Mouse (Mus musculus) forebrain, embryonic 10.5 days (tissue): ENCODE data around the gene Csf1. TPM values are rescaled to one million over a fixed set of nuclear protein-coding genes. Genes with fewer than 3 reads are reported as not detected.
A peak's percentile ranks its signal among the peaks of the same experiment; 100 is the strongest.

Experiments
- DNase-seq: peaks from one replicate; pipeline ENCODE4 v3.0.0-alpha.2; 2017; ENCODE audit warnings: low spot score; ENCODE audit errors: extremely low spot score
- H3K27ac ChIP-seq: fragments of 300-500 bp; sonication (generic); 2 replicates; pipeline ENCODE4 v1.5.1; 2016; ENCODE audit warnings: mild to moderate bottlenecking
- H3K27me3 ChIP-seq: fragments of 300-500 bp; sonication (generic); 2 replicates; pipeline ENCODE4 v1.6.1; 2016; ENCODE audit warnings: mild to moderate bottlenecking; ENCODE audit not compliant: poor library complexity, severe bottlenecking
- H3K36me3 ChIP-seq: fragments of 300-500 bp; sonication (generic); replicated peaks from 2 replicates; pipeline ENCODE4 v1.6.1; 2016; ENCODE audit warnings: mild to moderate bottlenecking, moderate library complexity
- H3K4me1 ChIP-seq: fragments of 300-500 bp; sonication (generic); 2 replicates; pipeline ENCODE4 v1.6.1; 2016
- H3K4me3 ChIP-seq: fragments of 300-500 bp; sonication (generic); 2 replicates; pipeline ENCODE4 v1.5.1; 2016; ENCODE audit warnings: mild to moderate bottlenecking, moderate library complexity
- H3K9me3 ChIP-seq: fragments of 300-500 bp; sonication (generic); 2 replicates; pipeline ENCODE4 v1.6.1; 2016; ENCODE audit warnings: mild to moderate bottlenecking, moderate library complexity
- WGBS: fragments of 180-500 bp; shearing (Covaris S2); methylation state at CpG from one replicate; pipeline ENCODE4 v1.1.7; 2016; 5-methylcytosine and 5-hydroxymethylcytosine counted together
- polyA plus RNA-seq: library from polyadenylated mRNA; unstranded; fragments of >200 nt; fragmentation: Nextera tagmentation; extraction: Ambion mirVana; gene quantifications from 2 replicates; pipeline ENCODE4 v1.2.1, GENCODE M21; 2016

The Csf1 gene
- polyA plus RNA-seq, 1 experiment from 2014 or later, result 4.8 TPM

DNA sequence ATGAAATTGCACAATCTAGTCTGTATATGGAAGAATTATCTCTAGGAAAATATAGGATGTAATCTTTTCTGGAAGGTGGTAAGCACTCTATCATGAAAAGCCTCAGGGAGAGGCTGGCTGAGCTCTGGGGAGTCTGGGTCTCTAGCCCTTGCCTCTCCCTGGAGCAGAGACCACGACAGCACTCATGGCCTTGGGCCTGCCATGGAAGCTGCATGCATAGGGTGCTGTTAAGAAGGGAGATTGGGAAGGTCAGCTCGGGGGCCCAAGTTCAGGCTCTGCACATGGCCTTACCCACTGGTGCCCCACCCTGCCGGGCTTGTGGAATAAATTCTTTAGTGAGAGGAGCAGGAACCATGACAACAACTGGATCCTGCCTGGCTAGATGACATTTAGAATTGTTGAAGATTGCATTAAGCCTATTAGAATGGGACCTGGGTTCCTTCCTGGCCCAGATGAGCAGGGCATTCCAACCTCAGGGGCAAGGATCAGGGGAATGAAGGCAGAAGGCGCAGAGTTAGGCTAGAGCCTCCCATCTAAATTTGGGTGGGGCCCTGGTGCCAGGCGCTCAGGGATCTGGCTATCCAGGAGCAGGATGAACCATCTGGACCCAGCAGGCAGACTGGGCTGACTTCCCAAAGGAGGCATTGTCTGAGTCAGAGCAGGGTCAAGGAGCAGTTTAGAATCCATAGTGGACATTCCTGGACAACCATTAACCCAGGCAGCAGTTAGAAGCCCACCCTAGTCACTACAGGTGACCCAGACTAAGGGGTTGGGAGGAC is 4.4 kb downstream of the Csf1 start:
- H3K4me1 ChIP-seq, result peaks cover 40% of the 10 kb centered on the region
- H3K9me3 ChIP-seq, result no peaks in the 10 kb centered on the region
- 71% methylated on average over 5 of the region's 5 CpGs for WGBS
- peak overlapping the region; percentile 8; the same call in 1 of the 2 replicates for H3K27ac ChIP-seq
- no peak overlapping the region for H3K4me3 ChIP-seq
- no peak for DNase-seq
- H3K27me3 ChIP-seq, result peaks cover 23% of the 10 kb centered on the region
- H3K36me3 ChIP-seq, result peaks cover 28% of the 10 kb centered on the region

DNA sequence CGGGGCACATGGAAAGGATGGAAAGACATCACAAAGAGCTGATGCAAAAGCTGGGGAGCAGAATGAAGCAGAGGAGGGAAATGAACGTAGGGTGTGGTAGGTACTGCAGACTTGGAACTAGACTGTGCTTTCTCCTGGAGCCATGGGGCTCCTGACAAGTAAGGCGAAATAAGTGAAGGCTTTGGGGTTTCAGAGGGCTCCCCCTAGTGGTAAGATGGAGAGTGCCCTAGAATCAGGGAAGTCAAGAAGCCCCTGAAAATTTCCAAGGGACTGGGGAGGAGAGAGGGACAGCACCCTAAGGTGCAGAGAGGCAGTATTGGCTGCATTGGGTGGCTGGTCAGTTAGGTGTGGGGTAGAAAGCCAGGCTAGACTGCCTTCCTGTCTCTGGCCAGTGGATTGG is 5.6 kb downstream of the Csf1 start:
- Histone ChIP-seq H3K27ac (no peak overlapping the region), H3K4me1 (peaks cover 28% of the 10 kb centered on the region), H3K27me3 (peaks cover 20% of the 10 kb centered on the region; the same call in 1 of the 2 replicates), H3K9me3 (no peaks in the 10 kb centered on the region), H3K4me3 (no peak overlapping the region), H3K36me3 (peaks cover 41% of the 10 kb centered on the region)
- DNase-seq, result peak; percentile 48
- whole genome bisulfite sequencing, result 39% methylated on average over 3 of the region's 3 CpGs

- H3K4me1 ChIP-seq, result 0 out of 2 replicates have a peak, but pooled peaks cover 6% of the 10 kb centered on the region
- WGBS, result 79% methylated on average over 3 of the region's 3 CpGs
- H3K27ac ChIP-seq, result no peak overlapping the region
- H3K36me3 ChIP-seq, result peaks cover 59% of the 10 kb centered on the region
- H3K27me3 ChIP-seq, result no peaks in the 10 kb centered on the region
- DNase-seq, result no peak
- no peaks in the 10 kb centered on the region for H3K9me3 ChIP-seq
- H3K4me3 ChIP-seq, result no peak overlapping the region
Measured at GRCm38 (mm10) chr3:107751607-107752006, 8.7 kb downstream of the Csf1 start.

DNA sequence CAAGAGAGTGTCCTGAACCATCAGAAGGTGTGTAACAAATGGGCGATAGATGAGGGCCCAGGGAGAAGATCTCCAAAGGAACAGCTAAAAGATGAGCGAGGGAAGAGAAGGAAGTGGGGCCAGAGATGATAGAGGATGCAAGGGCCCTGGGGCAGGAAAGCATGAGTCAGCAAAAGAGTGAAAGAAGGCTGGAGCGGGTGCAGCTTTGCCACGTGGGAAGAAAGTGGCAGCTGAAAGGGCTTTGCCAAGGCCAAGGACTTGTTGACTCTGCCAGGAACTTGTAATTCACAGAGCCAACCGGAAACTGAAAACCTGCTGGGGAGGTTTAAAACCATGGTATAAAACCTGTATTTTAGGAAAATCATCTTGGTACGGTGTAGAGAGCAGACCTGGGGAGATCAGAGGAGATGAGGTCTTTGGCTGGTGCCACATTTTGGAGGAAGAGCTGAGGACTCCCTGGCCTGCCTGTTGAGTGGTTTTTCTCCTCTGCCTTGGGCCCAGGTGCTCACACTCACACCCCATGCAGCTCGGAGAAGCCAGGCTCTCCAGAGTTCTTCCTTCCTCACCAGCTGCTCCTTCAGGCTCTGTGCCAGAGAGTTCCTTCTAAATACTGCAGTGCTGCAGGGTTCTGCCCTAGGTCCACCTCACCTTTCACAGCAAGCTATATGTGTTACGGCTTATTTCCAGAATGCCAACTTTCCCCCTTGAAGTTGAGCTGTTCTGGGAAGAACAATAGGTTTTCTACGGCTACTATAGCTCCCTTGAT is 9.3 kb downstream of the Csf1 start:
- Histone ChIP-seq H3K4me3 (no peak overlapping the region), H3K9me3 (no peaks in the 10 kb centered on the region), H3K36me3 (peaks cover 64% of the 10 kb centered on the region), H3K4me1 (0 out of 2 replicates have a peak, but pooled peaks cover 4% of the 10 kb centered on the region), H3K27ac (no peak overlapping the region), H3K27me3 (no peaks in the 10 kb centered on the region)
- DNase-seq, result no peak
- 85% methylated on average over 9 of the region's 9 CpGs for WGBS

DNA sequence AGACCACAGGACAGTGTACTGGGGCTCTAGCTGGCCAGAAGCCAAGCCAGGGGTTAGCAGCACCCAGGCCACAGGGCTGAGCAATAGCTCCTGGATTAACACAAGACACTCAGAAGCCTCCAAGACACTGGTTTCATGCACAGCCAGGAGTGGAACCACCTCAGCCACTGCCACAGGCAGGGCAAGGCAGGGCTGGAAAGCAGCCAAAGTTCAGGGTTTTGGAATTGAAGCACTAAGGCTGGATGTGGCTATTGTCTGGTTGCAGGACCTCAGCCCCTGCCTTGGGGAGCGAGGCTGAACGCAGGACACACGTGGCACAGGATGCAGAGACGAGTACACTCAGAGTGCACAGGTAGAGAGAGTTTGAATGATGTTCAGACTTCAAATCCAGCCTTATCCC is 10.8 kb downstream of the Csf1 start:
- WGBS, result 88% methylated on average over 4 of the region's 4 CpGs
- DNase-seq, result no peak
- no peaks in the 10 kb centered on the region for H3K4me1 ChIP-seq
- H3K36me3 ChIP-seq, result peaks cover 73% of the 10 kb centered on the region
- no peaks in the 10 kb centered on the region for H3K27me3 ChIP-seq
- H3K27ac ChIP-seq, result 0 out of 2 replicates have a peak overlapping the region, but pooled peaks have one; percentile 5
- no peaks in the 10 kb centered on the region for H3K9me3 ChIP-seq
- H3K4me3 ChIP-seq, result no peak overlapping the region

DNA sequence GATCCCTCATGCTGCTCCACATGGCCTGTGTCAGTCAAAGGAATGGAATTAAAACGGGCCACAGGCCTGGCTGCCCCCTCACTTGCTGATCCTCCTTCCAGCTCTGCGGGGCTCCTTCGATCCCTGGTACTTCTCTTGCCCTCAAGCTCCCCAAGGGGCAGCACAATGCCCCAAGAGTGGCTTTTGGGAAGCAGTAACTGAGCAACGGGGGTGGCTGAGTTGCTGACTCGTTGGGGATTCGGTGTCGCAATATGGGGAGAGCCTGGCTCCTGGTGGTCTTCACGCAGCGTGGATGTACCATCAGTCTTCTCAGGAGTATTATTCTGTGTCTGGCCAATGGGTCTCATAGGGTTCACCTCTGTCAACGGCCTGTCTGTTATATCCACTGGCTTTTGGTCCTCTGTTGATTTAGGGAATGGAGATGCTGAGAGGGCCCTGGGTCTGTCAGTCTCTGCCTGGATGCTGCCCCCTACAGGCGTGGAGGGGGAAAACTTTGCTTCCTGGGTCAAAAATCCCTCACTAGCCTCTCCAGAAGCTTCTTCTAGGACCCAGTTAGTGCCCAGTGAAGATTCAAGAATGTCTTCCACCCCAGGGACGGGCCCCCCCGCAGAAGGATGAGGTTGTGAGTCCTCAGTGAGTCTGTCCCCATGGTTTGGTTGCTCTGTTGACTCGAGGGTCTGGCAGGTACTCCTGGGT is 11.9 kb downstream of the Csf1 start:
- Histone ChIP-seq H3K36me3 (peaks cover 68% of the 10 kb centered on the region), H3K27ac (peak overlapping the region; percentile 31; the same call in 1 of the 2 replicates), H3K27me3 (no peaks in the 10 kb centered on the region), H3K4me1 (peaks cover 2% of the 10 kb centered on the region), H3K4me3 (no peak overlapping the region), H3K9me3 (no peaks in the 10 kb centered on the region)
- no peak for DNase-seq
- WGBS, result 84% methylated on average over 14 of the region's 14 CpGs

GRCm38 (mm10) chr3:107746026-107746425 is 14.2 kb downstream of the Csf1 start:
- Histone ChIP-seq H3K9me3 (no peaks in the 10 kb centered on the region), H3K4me3 (no peak overlapping the region), H3K27me3 (no peaks in the 10 kb centered on the region), H3K27ac (no peak overlapping the region), H3K4me1 (peaks cover 26% of the 10 kb centered on the region), H3K36me3 (peaks cover 59% of the 10 kb centered on the region)
- no peak for DNase-seq
- WGBS, result 83% methylated on average over 3 of the region's 3 CpGs

DNA sequence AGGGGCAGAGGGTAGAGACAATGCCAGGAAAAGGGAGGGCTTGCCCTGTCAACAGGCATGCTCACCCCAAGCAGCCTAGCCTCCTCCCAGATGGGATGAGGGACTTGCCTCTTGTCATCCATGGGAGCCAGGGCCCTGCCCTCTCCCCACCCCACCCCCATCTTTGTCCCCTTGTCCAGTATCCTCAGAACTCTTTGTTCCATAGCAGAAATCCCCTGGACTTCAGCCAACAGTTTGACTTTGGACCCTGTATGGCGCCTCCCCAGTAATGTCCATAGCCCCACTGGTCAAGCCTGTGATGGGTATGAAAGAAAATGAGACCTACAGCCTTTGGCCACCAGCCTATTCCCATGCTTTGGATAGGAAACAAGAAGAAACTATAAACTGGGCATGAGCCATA is 16.6 kb downstream of the Csf1 start:
- Histone ChIP-seq H3K27me3 (no peaks in the 10 kb centered on the region), H3K36me3 (peaks cover 35% of the 10 kb centered on the region), H3K9me3 (no peaks in the 10 kb centered on the region), H3K4me1 (peaks cover 45% of the 10 kb centered on the region), H3K4me3 (no peak overlapping the region), H3K27ac (peak overlapping the region; percentile 89)
- 89% methylated on average over 1 of the region's 1 CpGs for WGBS
- DNase-seq, result peak; percentile 4

- Histone ChIP-seq H3K36me3 (peaks cover 30% of the 10 kb centered on the region), H3K27ac (peak overlapping the region; percentile 89), H3K4me3 (no peak overlapping the region), H3K27me3 (no peaks in the 10 kb centered on the region), H3K4me1 (peaks cover 45% of the 10 kb centered on the region), H3K9me3 (no peaks in the 10 kb centered on the region)
- no peak for DNase-seq
- WGBS, result 45% methylated on average over 3 of the region's 3 CpGs
Measured at GRCm38 (mm10) chr3:107743107-107743506, 17.2 kb downstream of the Csf1 start.

GRCm38 (mm10) chr3:107742071-107742710 is 18.1 kb downstream of the Csf1 start:
- H3K36me3 ChIP-seq, result peaks cover 27% of the 10 kb centered on the region
- no peak overlapping the region for H3K4me3 ChIP-seq
- H3K27me3 ChIP-seq, result no peaks in the 10 kb centered on the region
- H3K9me3 ChIP-seq, result no peaks in the 10 kb centered on the region
- WGBS, result 89% methylated on average over 10 of the region's 10 CpGs
- DNase-seq, result no peak
- H3K27ac ChIP-seq, result peak overlapping the region; percentile 89
- peaks cover 45% of the 10 kb centered on the region for H3K4me1 ChIP-seq

DNA sequence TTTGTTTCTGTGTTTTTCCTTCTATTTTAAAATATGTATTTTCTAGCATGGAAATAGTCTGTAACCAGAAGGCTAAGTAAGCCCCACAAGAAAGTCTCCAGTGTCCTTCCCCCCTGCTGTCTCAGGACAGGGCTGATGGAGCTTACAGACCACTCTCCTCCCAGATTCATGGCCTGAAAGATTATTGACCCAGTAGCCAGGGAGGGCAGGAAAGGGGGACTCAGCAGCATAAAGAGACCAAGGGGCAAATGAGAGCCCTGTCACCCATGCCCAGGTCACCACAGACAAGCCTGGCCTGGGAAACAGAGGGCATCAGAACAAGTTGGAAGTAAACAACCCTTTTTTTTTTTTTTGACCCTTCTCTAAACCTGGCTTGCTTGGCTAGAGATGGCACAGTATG is 18.9 kb downstream of the Csf1 start:
- H3K27me3 ChIP-seq, result no peaks in the 10 kb centered on the region
- H3K4me1 ChIP-seq, result peaks cover 45% of the 10 kb centered on the region
- no peak for DNase-seq
- H3K9me3 ChIP-seq, result no peaks in the 10 kb centered on the region
- peaks cover 26% of the 10 kb centered on the region for H3K36me3 ChIP-seq
- no peak overlapping the region for H3K4me3 ChIP-seq
- peak overlapping the region; percentile 89 for H3K27ac ChIP-seq

GRCm38 (mm10) chr3:107740578-107741207 is 19.6 kb downstream of the Csf1 start:
- peak; percentile 75 for DNase-seq
- no peaks in the 10 kb centered on the region for H3K9me3 ChIP-seq
- peak overlapping the region; percentile 89 for H3K27ac ChIP-seq
- peaks cover 19% of the 10 kb centered on the region for H3K36me3 ChIP-seq
- 5% methylated on average over 6 of the region's 6 CpGs for WGBS
- H3K4me1 ChIP-seq, result peaks cover 45% of the 10 kb centered on the region
- H3K4me3 ChIP-seq, result peak overlapping the region; percentile 11; the same call in 1 of the 2 replicates
- H3K27me3 ChIP-seq, result no peaks in the 10 kb centered on the region
